Mouse (Mus musculus) induced T-regulatory cell, adult 2 months (primary cell): ENCODE data around the gene Papss1.

Experiments
- DNase-seq: peaks from one replicate; pipeline ENCODE4 v3.0.0-alpha.2; 2012; ENCODE audit warnings: low read depth

Papss1 gene

DNA sequence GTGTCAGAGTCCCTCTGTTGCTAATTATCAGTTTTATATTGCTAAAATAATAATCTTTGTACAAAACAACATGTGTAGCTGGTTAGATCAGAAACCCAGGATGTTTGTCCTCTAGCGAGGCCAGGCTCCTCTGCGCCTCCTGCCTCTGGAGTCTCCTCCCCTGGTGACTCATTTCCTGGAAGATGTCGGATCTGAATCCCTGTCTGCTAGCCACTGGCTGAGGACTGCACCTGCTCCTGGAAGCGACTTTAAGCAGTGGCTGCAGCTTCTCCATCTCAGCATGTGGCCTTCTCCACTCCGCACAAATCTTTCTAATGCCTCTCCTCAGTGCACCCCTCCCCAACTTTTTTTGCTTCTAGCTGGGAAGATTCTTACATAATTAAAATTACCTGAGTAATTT, 71.6 kb downstream of the Papss1 start:
- DNase-seq: no peak

DNA sequence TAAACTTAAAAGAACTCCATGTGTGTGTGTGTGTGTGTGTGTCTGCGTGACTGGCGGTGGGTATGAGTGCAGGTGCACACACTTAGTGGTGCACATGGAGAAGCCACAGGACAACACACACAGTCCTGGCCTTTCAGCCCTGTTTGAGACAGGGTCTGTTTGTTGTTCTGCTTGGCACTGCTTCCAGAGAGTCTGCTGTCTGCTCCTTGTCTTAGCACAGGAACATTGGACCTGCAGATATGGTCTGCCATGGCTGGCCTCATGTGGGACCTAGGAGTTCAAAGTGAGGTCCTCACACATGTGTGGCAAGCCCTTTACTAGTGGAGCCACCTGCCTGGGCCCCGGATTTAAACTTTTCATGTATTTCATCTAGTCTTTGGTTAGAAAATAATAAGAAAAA, 72.4 kb downstream of the Papss1 start:
- DNase-seq: no peak

DNA sequence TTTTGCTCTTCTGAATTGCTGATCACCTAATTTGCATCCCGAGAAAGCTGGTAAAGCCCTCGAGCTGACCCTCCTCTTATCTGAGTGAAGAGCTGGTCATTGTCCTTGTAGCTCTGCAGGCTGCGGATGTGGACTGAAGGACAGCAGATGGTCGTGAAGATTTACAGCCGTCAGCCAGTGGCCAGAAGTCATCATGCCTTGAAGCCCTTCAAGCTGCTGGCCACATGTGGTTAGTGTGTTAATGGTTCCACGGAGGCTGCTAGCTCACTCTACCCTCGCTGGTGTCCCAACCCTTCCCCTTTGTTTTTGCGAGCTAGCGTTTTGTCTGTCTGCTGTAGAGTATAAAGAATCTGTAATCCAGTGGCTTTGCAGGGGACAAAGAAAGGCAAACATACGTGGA, 73.1 kb downstream of the Papss1 start:
- DNase-seq: no peak

DNA sequence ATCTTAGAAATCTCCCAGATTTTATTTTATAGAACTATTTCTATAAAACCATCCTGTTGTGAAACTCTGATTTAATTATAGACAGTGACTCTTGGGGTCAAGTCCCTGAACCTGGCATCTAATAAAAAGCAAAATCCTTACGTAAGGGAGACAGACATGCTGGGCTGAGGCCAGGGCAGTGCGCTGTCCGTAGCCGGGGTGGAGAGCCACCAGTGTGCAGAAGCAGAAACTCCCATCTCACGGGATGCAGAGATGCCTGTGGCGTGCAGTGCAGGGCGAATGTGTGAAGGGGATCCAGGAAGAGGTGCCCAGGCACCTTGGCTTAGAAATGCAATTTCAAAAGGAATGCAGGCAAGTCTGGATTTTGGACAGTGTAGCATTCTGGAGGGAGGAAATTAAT, 73.6 kb downstream of the Papss1 start:
- no peak for DNase-seq

DNA sequence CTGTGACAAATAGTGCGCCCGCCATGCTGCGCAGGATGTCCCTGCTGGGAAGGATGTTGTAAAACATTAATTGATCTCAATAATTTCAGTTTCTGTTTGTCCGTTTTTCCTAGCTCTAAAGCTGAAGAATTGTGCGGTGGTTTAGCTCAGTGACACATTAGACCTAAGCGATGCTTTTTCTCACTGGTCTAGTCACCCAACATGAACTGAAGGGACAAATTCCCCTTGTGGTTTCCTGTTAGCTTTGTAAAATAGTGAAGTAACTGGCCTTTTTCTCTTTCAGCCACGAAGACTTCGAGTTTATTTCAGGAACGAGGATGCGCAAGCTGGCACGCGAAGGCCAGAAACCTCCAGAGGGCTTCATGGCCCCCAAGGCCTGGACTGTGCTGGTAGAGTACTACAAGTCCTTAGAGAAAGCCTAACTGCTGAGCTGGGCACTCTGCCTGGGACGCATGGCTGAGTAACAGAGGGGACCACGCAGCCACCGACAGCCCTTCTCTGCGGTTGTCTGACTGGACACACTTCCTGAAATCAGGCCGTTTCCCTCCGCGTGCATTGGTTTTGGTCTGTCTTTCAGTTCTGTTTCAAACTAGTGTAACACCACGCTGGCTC, 78.2 kb downstream of the Papss1 start:
- DNase-seq: no peak

DNA sequence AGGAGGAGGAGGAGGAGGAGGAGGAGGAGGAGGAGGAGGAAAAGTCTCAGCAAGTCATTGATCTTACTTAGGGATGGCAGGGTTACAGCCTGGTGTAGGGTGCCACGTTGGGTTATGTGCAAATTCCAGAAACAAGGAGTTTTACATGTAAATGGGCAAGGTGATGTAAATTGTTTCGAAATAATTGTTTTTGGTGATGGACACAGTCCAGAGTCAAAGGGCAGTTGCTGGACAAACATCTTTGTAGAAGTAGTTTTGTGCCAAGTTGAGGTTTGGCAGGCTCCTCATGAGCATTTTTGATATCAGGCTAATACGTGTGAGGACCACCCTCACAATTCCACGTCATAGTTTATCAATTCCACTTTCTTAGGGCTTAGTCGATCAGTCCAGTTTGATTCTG, 80.6 kb downstream of the Papss1 start:
- DNase-seq: no peak

DNA sequence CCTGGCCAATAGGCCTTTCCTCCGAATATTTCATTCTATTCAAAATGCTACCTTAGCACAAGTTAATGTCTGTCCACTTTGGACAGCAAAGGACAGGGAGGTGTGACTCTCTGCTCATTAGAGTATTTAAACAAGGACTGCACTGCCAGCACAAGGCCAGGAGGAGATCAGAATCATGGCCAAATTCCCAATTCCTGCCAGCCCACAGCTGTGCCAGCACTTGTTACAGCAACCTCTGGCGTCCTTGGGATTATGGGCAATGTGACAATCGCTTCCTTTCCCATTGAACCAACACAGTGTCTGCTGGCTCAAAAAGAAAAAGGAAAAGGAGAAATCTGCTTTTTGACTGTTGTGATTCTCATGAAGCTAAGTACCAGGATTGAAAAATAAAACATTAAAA, 89.8 kb downstream of the Papss1 start:
- no peak for DNase-seq

DNA sequence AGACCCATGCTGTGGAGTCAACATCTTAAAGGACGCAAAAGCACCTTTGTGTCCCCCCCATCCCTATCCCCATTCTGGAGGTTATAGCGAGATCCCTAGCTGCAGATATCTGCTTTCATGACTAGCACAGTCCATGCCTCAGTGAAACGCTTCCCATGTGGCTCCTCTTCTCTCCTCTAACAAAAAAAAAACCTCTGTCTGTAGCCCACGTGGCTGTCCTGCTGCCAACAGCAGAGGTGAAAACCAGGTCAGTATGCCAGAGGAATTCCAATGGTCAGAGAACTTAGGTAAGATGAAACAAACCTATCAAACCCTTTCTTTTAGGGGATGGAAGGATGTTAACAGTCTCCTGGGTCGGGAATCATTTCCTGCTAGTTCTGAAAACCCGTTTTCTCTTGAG, 91.5 kb downstream of the Papss1 start:
- no peak for DNase-seq

DNA sequence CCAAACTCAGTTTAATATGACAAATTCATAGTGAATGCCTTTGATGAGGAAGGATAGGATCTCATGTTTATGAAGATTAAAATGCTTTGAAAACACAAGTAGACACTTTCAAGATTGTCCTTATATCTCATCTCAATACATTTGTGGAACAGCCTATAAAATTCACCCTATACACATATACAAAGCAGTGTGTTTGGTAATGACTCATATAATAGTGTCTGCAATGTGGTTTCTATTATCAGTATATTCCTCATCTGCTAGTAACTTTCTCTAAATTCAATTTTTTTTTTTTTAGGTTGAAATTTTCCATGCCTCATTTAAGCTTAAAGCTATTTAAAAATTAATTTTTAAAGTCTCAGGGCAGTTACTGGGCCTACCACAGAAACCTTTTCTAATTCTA, 95.6 kb downstream of the Papss1 start:
- DNase-seq: no peak

DNA sequence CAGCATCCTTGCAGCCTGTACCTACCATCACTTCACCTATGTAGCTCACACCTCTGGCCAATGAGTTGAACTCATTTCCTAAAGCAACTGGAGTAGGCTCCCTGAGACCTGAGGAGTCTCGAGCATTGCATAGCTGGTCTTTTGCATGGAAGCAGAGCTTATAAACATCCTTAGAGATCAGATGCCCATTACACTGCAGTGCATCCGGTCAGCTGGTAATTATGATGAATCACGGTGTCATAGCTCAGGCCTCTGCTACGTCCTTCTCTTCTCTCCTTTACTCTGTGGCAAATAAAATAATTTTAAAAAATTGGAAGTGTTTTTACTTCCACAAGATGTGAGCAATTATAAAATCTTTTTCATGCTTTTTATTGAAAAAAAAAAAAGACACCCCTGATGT, 96.1 kb downstream of the Papss1 start:
- no peak for DNase-seq

DNA sequence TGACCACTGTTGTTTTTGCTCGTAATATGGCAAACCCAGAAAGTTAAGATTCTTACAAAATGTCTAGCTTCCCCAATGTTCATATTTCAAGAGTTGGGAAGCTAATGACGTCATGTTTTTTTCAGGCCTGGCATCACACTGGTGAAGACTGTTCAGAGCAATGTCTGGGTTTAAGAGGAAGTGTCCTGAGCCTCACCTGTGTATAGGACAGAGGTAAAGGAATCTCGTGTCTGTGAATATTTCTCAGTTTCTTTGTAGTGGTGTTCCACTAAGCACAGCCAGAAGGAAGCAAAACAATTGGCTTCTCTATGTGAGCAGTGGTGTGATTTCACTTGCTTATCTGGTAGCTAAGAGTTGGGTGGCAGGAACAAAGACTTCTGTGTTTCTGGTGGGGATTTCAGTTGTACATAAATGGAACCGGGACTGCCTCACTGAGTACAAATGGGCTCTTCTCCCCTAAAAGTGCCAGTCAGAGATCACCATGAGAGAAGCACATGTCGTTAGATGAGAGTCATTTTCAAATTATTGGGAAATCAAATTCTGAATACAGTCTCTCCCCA, 98.1 kb downstream of the Papss1 start:
- no peak for DNase-seq

DNA sequence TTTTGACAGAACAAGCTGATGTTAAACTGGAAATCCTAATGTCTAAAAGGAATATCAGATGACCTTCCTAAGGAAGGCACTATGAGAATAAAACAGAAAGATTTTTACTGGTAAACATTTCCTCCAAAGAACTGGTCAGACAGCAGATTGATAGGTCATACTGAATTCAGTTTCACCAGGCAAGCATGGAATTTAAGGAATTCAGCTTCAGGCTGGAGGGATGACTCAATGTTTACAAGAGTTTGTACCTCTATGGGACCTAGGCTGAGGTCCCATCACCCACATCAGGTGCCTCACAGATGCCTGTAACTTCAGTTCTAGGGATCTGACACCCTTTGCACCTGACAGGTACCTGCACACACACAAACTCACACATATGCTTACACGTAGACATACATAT, 105.3 kb downstream of the Papss1 start:
- DNase-seq: no peak

DNA sequence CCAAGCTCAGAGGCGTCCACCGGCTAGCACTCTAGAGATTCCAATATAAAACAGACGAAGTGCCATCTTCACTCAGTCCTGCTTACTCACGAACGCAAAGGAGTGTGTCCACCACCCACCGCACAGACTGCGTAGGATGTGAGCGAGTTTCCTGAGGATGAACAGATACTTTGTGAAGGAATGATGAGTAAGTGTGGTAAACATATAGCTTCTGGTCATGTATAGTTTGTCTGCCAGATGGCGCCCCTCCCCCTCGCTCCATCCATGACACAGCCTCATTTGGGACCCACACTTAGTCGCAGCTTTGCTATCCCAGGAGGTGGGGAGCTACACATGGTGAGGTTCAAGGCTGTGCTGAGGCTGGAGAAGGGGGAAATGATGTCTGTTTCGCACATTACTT, 121.5 kb downstream of the Papss1 start:
- DNase-seq: no peak

DNA sequence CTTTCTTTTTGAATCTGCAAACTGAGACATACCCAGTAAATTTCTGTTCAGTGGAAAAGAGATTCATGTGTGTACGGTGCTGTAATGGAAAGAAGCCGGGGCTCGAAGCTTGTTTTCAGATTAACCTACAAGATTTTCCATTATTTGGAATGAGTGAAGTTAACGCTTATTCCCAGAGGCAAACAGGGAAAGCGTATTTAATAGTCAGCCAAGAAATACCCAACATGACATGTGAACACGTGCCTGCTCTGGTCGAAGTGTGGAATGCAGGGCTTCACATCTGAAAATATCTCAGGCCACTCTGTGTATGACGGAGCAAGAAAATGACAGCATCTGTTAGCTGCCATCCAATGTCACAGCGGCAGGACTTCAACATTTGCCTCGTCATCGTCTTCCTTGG, 125.4 kb downstream of the Papss1 start:
- DNase-seq: no peak

DNA sequence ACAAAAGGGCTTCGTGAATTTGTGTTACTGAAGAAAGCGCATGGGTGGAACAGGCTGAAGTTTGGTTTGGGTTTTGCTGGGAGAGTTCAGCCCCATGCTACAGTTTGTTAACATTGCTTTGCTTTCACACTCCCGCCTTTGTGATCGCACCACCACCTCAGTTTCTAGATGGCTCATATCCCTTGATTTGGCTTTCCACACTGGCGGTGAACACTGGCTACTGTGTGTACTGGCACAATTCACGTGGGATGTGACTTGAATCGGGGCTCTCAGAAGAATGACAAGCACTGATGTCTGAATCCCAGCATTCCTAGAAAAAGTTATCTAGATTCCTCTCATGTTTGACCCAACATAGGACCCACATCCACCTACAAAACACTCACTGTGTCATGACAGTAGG, 126.0 kb downstream of the Papss1 start:
- no peak for DNase-seq

DNA sequence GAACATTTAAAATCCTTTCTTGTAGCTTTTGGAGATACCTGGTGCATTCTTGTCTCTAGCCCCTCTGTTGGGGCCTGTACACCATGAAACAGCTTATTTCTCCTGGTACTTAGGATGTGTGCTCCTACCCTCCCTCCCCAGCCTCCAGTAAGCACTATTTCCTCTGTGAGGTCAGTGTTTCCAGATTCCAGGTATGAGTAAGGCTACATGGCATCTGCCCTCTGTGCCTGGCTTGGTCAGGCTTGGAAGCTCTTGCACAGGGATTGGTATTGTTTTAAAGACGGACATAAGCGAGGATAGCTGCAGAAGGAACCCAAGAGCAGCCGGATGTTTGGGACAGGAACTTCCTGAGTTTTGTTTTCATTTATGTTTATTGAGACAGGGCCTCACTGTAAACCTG, 126.6 kb downstream of the Papss1 start:
- no peak for DNase-seq
